ENCODE assay signal across 11 mouse cellular contexts in genomic region chr2:97614724-97615123, GRCm38 (mm10).
DNase-seq lines count a peak whose midpoint lies in the region; ATAC-seq lines count a peak whose summit lies in the region.
"Had no signal": no experiment of that assay in that cellular context is flagged by ENCODE, and none has a peak within 500 bp of the region (broad histone marks: within the 10 kb centered on the region; RNA-seq: fewer than 3 reads in every experiment).

No protein-coding gene starts in this region.

- no peaks in the 10 kb centered on the region for H3K9me3 ChIP-seq in forebrain, embryonic 14.5 days (replicated peaks; ENCODE audit: control insufficient read depth, low read length)
- no peaks in the 10 kb centered on the region; the same call in 1 of the 2 replicates for H3K9me3 ChIP-seq in forebrain, embryonic 11.5 days (ENCODE audit: control insufficient read depth, low read length)
- H3K9me3 ChIP-seq in midbrain, embryonic 11.5 days (ENCODE audit: control insufficient read depth, low read length), result no peaks in the 10 kb centered on the region; the same call in 1 of the 2 replicates
- H3K9me3 ChIP-seq in midbrain, embryonic 10.5 days (replicated peaks), result peaks cover 2% of the 10 kb centered on the region
- H3K9me3 ChIP-seq in kidney, embryonic 15.5 days (replicated peaks), result no peaks in the 10 kb centered on the region

- no peak overlapping the region for H3K4me3 ChIP-seq in forebrain, embryonic 14.5 days (ENCODE audit: low read depth, low read length)
- H3K4me3 ChIP-seq in forebrain, embryonic 11.5 days (ENCODE audit: low read depth, low read length), result no peak overlapping the region
- H3K4me3 ChIP-seq in midbrain, embryonic 11.5 days (ENCODE audit: low read depth, low read length), result no peak overlapping the region
- H3K4me3 ChIP-seq in midbrain, embryonic 10.5 days, result no peak overlapping the region
- no peak overlapping the region for H3K4me3 ChIP-seq in kidney, embryonic 15.5 days (replicated peaks)

- 80% methylated on average over 2 of the region's 2 CpGs for WGBS in forebrain, embryonic 14.5 days
- WGBS in forebrain, embryonic 11.5 days, result 80% methylated on average over 2 of the region's 2 CpGs
- WGBS in midbrain, embryonic 11.5 days, result 69% methylated on average over 2 of the region's 2 CpGs
- 73% methylated on average over 2 of the region's 2 CpGs for WGBS in midbrain, embryonic 10.5 days
- 65% methylated on average over 2 of the region's 2 CpGs for WGBS in kidney, embryonic 15.5 days

- H3K9ac ChIP-seq in forebrain, embryonic 14.5 days (ENCODE audit: low read length), result no peak overlapping the region
- H3K9ac ChIP-seq in forebrain, embryonic 11.5 days (ENCODE audit: low read length), result no peak overlapping the region
- H3K9ac ChIP-seq in midbrain, embryonic 11.5 days (ENCODE audit: low read length), result no peak overlapping the region
- no peak overlapping the region for H3K9ac ChIP-seq in kidney, embryonic 15.5 days

- no peak for ATAC-seq in forebrain, embryonic 14.5 days
- no peak for ATAC-seq in forebrain, embryonic 11.5 days (replicated peaks; ENCODE audit: low FRiP score)
- ATAC-seq in midbrain, embryonic 11.5 days (ENCODE audit: low FRiP score), result no peak
- ATAC-seq in kidney, embryonic 15.5 days (replicated peaks; ENCODE audit: low FRiP score), result no peak

- H3K4me2 ChIP-seq in forebrain, embryonic 14.5 days (ENCODE audit: low read length), result no peak overlapping the region
- no peak overlapping the region for H3K4me2 ChIP-seq in forebrain, embryonic 11.5 days (ENCODE audit: low read depth, low read length, severe bottlenecking)
- no peak overlapping the region for H3K4me2 ChIP-seq in midbrain, embryonic 11.5 days
- no peak overlapping the region for H3K4me2 ChIP-seq in kidney, embryonic 15.5 days

- H3K27me3 ChIP-seq in forebrain, embryonic 14.5 days (replicated peaks; ENCODE audit: control insufficient read depth, insufficient read depth, low read length), result no peaks in the 10 kb centered on the region
- H3K27me3 ChIP-seq in forebrain, embryonic 11.5 days (ENCODE audit: control insufficient read depth, insufficient read depth, low read length), result no peaks in the 10 kb centered on the region
- H3K27me3 ChIP-seq in midbrain, embryonic 11.5 days (ENCODE audit: control insufficient read depth, insufficient read depth, low read length), result no peaks in the 10 kb centered on the region
- no peaks in the 10 kb centered on the region for H3K27me3 ChIP-seq in midbrain, embryonic 10.5 days (ENCODE audit: low read depth, poor library complexity, severe bottlenecking)
- no peaks in the 10 kb centered on the region for H3K27me3 ChIP-seq in kidney, embryonic 15.5 days

- no peak overlapping the region for H3K27ac ChIP-seq in forebrain, embryonic 14.5 days (ENCODE audit: low read depth, low read length)
- no peak overlapping the region for H3K27ac ChIP-seq in forebrain, embryonic 11.5 days (ENCODE audit: low read depth, low read length)
- no peak overlapping the region for H3K27ac ChIP-seq in midbrain, embryonic 11.5 days (ENCODE audit: low read depth, low read length)
- H3K27ac ChIP-seq in midbrain, embryonic 10.5 days (replicated peaks), result no peak overlapping the region
- H3K27ac ChIP-seq in kidney, embryonic 15.5 days, result no peak overlapping the region

- no peaks in the 10 kb centered on the region for H3K36me3 ChIP-seq in forebrain, embryonic 14.5 days (ENCODE audit: control insufficient read depth, insufficient read depth, low read length)
- no peaks in the 10 kb centered on the region for H3K36me3 ChIP-seq in forebrain, embryonic 11.5 days (ENCODE audit: control insufficient read depth, insufficient read depth, low read length)
- no peaks in the 10 kb centered on the region for H3K36me3 ChIP-seq in midbrain, embryonic 11.5 days (ENCODE audit: control insufficient read depth, insufficient read depth, low read length)
- H3K36me3 ChIP-seq in midbrain, embryonic 10.5 days, result no peaks in the 10 kb centered on the region
- H3K36me3 ChIP-seq in kidney, embryonic 15.5 days, result no peaks in the 10 kb centered on the region

- peak; percentile 69 for DNase-seq in forebrain, embryonic 14.5 days (ENCODE audit: low spot score)
- DNase-seq in forebrain, embryonic 11.5 days (ENCODE audit: low spot score), result no peak
- DNase-seq in midbrain, embryonic 11.5 days (ENCODE audit: low spot score, missing footprints), result peak; percentile 87
- DNase-seq in midbrain, embryonic 10.5 days (ENCODE audit: low spot score), result no peak
- peak; percentile 66 for DNase-seq in adipocyte (ENCODE audit: low spot score)
- DNase-seq in retina, postnatal 7 days (ENCODE audit: low read depth, low spot score), result peak; percentile 4
- DNase-seq in adrenal gland, postnatal 14 days, result no peak
- DNase-seq: heart, adult 11 months; lung, postnatal 10 days; thymus, postnatal 14 days had no signal

- no peaks in the 10 kb centered on the region for H3K4me1 ChIP-seq in forebrain, embryonic 14.5 days (ENCODE audit: control insufficient read depth, insufficient read depth, low read length)
- no peaks in the 10 kb centered on the region for H3K4me1 ChIP-seq in forebrain, embryonic 11.5 days (replicated peaks; ENCODE audit: control insufficient read depth, insufficient read depth, low read length)
- H3K4me1 ChIP-seq in midbrain, embryonic 11.5 days (ENCODE audit: control insufficient read depth, insufficient read depth, low read length), result no peaks in the 10 kb centered on the region
- H3K4me1 ChIP-seq in midbrain, embryonic 10.5 days, result no peaks in the 10 kb centered on the region
- no peaks in the 10 kb centered on the region for H3K4me1 ChIP-seq in kidney, embryonic 15.5 days

Comparison
In these comparisons a context has a peak if more than half of its experiments do, and no peak if none do; other contexts are left out.
1. DNase-seq: peak in forebrain, embryonic 14.5 days (single experiment), midbrain, embryonic 11.5 days (single experiment), adipocyte (single experiment) and retina, postnatal 7 days (single experiment); none in forebrain, embryonic 11.5 days (single experiment), midbrain, embryonic 10.5 days (single experiment) and adrenal gland, postnatal 14 days (single experiment).